Mouse (Mus musculus): ENCODE results near the gene Atat1. TPM values are rescaled to one million over a fixed set of nuclear protein-coding genes. Genes with fewer than 3 reads are reported as not detected.
"Not testable (repeated sequence)": the region's sequence is repeated elsewhere in the genome, so short reads cannot be mapped to it uniquely, and the experiment has no call there.

The Atat1 gene
- total and polyA plus RNA-seq, 3 experiments: 4.4 to 14.4 TPM; not detected in 1

- no peak overlapping the region for H3K27ac ChIP-seq (ENCODE audit: control insufficient read depth, low read depth, low read length)
- no peak overlapping the region for H3K4me3 ChIP-seq (ENCODE audit: control insufficient read depth in 1 of 2, insufficient read depth in 1 of 2, low read depth in 2 of 2, low read length in 2 of 2)
- no peak overlapping the region for H3K9ac ChIP-seq (ENCODE audit: control insufficient read depth, low read depth, low read length, poor library complexity, severe bottlenecking)
- no peaks in the 10 kb centered on the region for H3K27me3 ChIP-seq (ENCODE audit: control insufficient read depth in 1 of 2, insufficient read depth in 2 of 2, low read length in 2 of 2)
- peaks cover 0 to 10% of the 10 kb centered on the region in 2 experiments; a peak in 2 of 4 replicates for H3K36me3 ChIP-seq (ENCODE audit: control insufficient read depth in 1 of 2, insufficient read depth in 2 of 2, low read length in 2 of 2)
- H3K79me2 ChIP-seq (ENCODE audit: control insufficient read depth, insufficient read depth, low read length, poor library complexity): 0 out of 2 replicates have a peak, but pooled peaks cover under 1% of the 10 kb centered on the region
- no peak for TF ChIP-seq USF1 (IDR thresholded peaks at IDR 0.05; ENCODE audit: low read depth, low read length)
- TF ChIP-seq TBP (IDR thresholded peaks at IDR 0.05; ENCODE audit: low read depth, low read length): no peak
- no peak for TF ChIP-seq MAX (IDR thresholded peaks at IDR 0.05; ENCODE audit: low read length)
- no peak for TF ChIP-seq RAD21 (IDR thresholded peaks at IDR 0.05; ENCODE audit: low read depth, low read length)
- TF ChIP-seq ZKSCAN1 (IDR thresholded peaks at IDR 0.05; ENCODE audit: low read depth, low read length): no peak
- TF ChIP-seq SIN3A (IDR thresholded peaks at IDR 0.05; ENCODE audit: low read length): no peak
- no peak for TF ChIP-seq MYC (IDR thresholded peaks at IDR 0.05; ENCODE audit: low read depth, low read length)
- no peaks in the 10 kb centered on the region for H3K4me1 ChIP-seq (ENCODE audit: control insufficient read depth in 1 of 2, insufficient read depth in 2 of 2, low read length in 2 of 2)
- no peaks in the 10 kb centered on the region for H3K9me3 ChIP-seq (replicated peaks; ENCODE audit: insufficient read depth, low read length)
- DNase-seq (ENCODE audit: low read depth, low spot score): no peak
Measured at GRCm38 (mm10) chr17:35958533-35959223, 48.8 kb upstream of the Atat1 start.

GRCm38 (mm10) chr17:35954665-35955064 is 44.8 kb upstream of the Atat1 start:
- Histone ChIP-seq H3K9ac (ENCODE audit: control insufficient read depth, low read depth, low read length, poor library complexity, severe bottlenecking) (no peak overlapping the region), H3K36me3 (ENCODE audit: control insufficient read depth in 1 of 2, insufficient read depth in 2 of 2, low read length in 2 of 2) (peaks cover 0 to 5% of the 10 kb centered on the region in 2 experiments; a peak in 2 of 4 replicates), H3K4me1 (ENCODE audit: control insufficient read depth in 1 of 2, insufficient read depth in 2 of 2, low read length in 2 of 2) (no peaks in the 10 kb centered on the region), H3K27ac (ENCODE audit: control insufficient read depth, low read depth, low read length) (no peak overlapping the region), H3K27me3 (ENCODE audit: control insufficient read depth in 1 of 2, insufficient read depth in 2 of 2, low read length in 2 of 2) (no peaks in the 10 kb centered on the region), H3K79me2 (ENCODE audit: control insufficient read depth, insufficient read depth, low read length, poor library complexity) (no peaks in the 10 kb centered on the region), H3K9me3 (replicated peaks; ENCODE audit: insufficient read depth, low read length) (no peaks in the 10 kb centered on the region), H3K4me3 (ENCODE audit: control insufficient read depth in 1 of 2, insufficient read depth in 1 of 2, low read depth in 2 of 2, low read length in 2 of 2) (no peak overlapping the region)
- DNase-seq (ENCODE audit: low read depth, low spot score): no peak
- TF ChIP-seq UBTF (IDR thresholded peaks at IDR 0.05; ENCODE audit: borderline replicate concordance, insufficient read depth, low read depth, low read length) (no peak), SIN3A (IDR thresholded peaks at IDR 0.05; ENCODE audit: low read length) (no peak), ETS1 (IDR thresholded peaks at IDR 0.05; ENCODE audit: low read depth, low read length) (no peak), USF2 (IDR thresholded peaks at IDR 0.05; ENCODE audit: borderline replicate concordance in 1 of 2, insufficient read depth in 1 of 2, low read depth in 1 of 2, low read length in 2 of 2) (no peak), POLR2AphosphoS2 (IDR thresholded peaks at IDR 0.05; ENCODE audit: low read length) (no peak; the same call in 1 of the 2 replicates), NRF1 (IDR thresholded peaks at IDR 0.05; ENCODE audit: insufficient read depth, low read depth, low read length, poor library complexity, severe bottlenecking) (no peak), POLR2A (IDR thresholded peaks at IDR 0.05; ENCODE audit: control insufficient read depth in 1 of 2, insufficient read depth in 1 of 2, low read depth in 1 of 2, low read length in 2 of 2, poor library complexity in 1 of 2) (no peak)

- not testable (repeated sequence) for DNase-seq (ENCODE audit: low read depth, low spot score); H3K79me2 ChIP-seq (ENCODE audit: control insufficient read depth, insufficient read depth, low read length, poor library complexity); H3K4me1 ChIP-seq (ENCODE audit: control insufficient read depth in 1 of 2, insufficient read depth in 2 of 2, low read length in 2 of 2); H3K9me3 ChIP-seq (replicated peaks; ENCODE audit: insufficient read depth, low read length); H3K9ac ChIP-seq (ENCODE audit: control insufficient read depth, low read depth, low read length, poor library complexity, severe bottlenecking); H3K36me3 ChIP-seq (ENCODE audit: control insufficient read depth in 1 of 2, insufficient read depth in 2 of 2, low read length in 2 of 2); H3K27ac ChIP-seq (ENCODE audit: control insufficient read depth, low read depth, low read length); H3K27me3 ChIP-seq (ENCODE audit: control insufficient read depth in 1 of 2, insufficient read depth in 2 of 2, low read length in 2 of 2); H3K4me3 ChIP-seq (ENCODE audit: control insufficient read depth in 1 of 2, insufficient read depth in 1 of 2, low read depth in 2 of 2, low read length in 2 of 2)
Measured at GRCm38 (mm10) chr17:35952559-35952958, 42.7 kb upstream of the Atat1 start.

GRCm38 (mm10) chr17:35950946-35951345 is 41.1 kb upstream of the Atat1 start:
- H3K9ac ChIP-seq (ENCODE audit: control insufficient read depth, low read depth, low read length, poor library complexity, severe bottlenecking); H3K36me3 ChIP-seq (ENCODE audit: control insufficient read depth in 1 of 2, insufficient read depth in 2 of 2, low read length in 2 of 2); H3K9me3 ChIP-seq (replicated peaks; ENCODE audit: insufficient read depth, low read length); H3K27ac ChIP-seq (ENCODE audit: control insufficient read depth, low read depth, low read length); H3K4me1 ChIP-seq (ENCODE audit: control insufficient read depth in 1 of 2, insufficient read depth in 2 of 2, low read length in 2 of 2); H3K79me2 ChIP-seq (ENCODE audit: control insufficient read depth, insufficient read depth, low read length, poor library complexity); H3K4me3 ChIP-seq (ENCODE audit: control insufficient read depth in 1 of 2, insufficient read depth in 1 of 2, low read depth in 2 of 2, low read length in 2 of 2); H3K27me3 ChIP-seq (ENCODE audit: control insufficient read depth in 1 of 2, insufficient read depth in 2 of 2, low read length in 2 of 2); DNase-seq (ENCODE audit: low read depth, low spot score): not testable (repeated sequence)
